In the genomic region with DNA sequence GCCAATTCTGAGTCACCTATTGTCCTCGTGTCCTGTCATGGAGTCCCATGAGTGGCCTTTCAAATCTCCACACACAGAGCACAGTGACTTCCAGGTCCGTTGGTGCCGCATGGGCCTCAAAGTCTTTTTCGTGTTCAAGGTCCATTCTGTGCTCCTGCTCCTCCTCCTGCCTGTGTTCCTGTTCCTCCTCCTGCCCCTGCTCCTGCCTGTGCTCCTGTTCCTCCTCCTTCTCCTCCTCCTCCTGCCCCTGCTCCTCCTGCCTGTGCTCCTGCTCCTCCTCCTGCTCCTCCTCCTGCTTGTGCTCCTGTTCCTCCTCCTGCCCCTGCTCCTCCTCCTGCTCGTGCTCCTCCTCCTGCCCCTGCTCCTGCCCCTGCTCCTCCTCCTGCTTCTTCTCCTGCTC, we compare ENCODE assay signal across 20 mouse cellular contexts. TPM values are rescaled to one million over a fixed set of nuclear protein-coding genes. Genes with fewer than 3 reads are reported as not detected.
DNase-seq lines count a peak whose midpoint lies in the region; ATAC-seq and TF ChIP-seq lines count a peak whose summit lies in the region.
"Had no signal": no experiment of that assay in that cellular context is flagged by ENCODE, and none has a peak within 500 bp of the region (broad histone marks: within the 10 kb centered on the region; RNA-seq: fewer than 3 reads in every experiment).

No protein-coding gene starts in this region.

- no peaks in the 10 kb centered on the region for H3K79me2 ChIP-seq in liver, adult 2 months (ENCODE audit: control insufficient read depth, insufficient read depth, low read length)
- H3K79me2 ChIP-seq in myocyte (ENCODE audit: control insufficient read depth, insufficient read depth), result no peaks in the 10 kb centered on the region

- H3K36me3 ChIP-seq in liver, adult 2 months (ENCODE audit: control insufficient read depth, insufficient read depth, low read length), result no peaks in the 10 kb centered on the region
- no peaks in the 10 kb centered on the region for H3K36me3 ChIP-seq in liver, postnatal 0 days (replicated peaks; ENCODE audit: insufficient read depth, low read length)
- no peaks in the 10 kb centered on the region for H3K36me3 ChIP-seq in intestine, postnatal 0 days (ENCODE audit: control insufficient read depth, insufficient read depth)
- H3K36me3 ChIP-seq in myocyte (ENCODE audit: control insufficient read depth, insufficient read depth), result no peaks in the 10 kb centered on the region
- H3K36me3 ChIP-seq: embryonic facial prominence, embryonic 13.5 days; G1E; heart, embryonic 12.5 days; hindbrain, embryonic 10.5 days had no signal

- TF ChIP-seq POLR2A in liver, adult 2 months (IDR thresholded peaks at IDR 0.05; ENCODE audit: extremely low read depth, insufficient read depth, low read length), result peak; percentile 44; the same call in 1 of the 2 replicates
- TF ChIP-seq POLR2A in myocyte (IDR thresholded peaks at IDR 0.05; ENCODE audit: insufficient read length, low read depth), result peak; percentile 90

- no peak overlapping the region for H3K4me2 ChIP-seq in liver, postnatal 0 days (ENCODE audit: low read depth, low read length)
- no peak overlapping the region for H3K4me2 ChIP-seq in intestine, postnatal 0 days (replicated peaks; ENCODE audit: low read depth)
- H3K4me2 ChIP-seq in myocyte (ENCODE audit: low read depth), result peak overlapping the region; percentile 87
- H3K4me2 ChIP-seq: embryonic facial prominence, embryonic 13.5 days; forebrain, embryonic 13.5 days; heart, embryonic 12.5 days; hindbrain, embryonic 14.5 days had no signal

- no peaks in the 10 kb centered on the region for H3K27me3 ChIP-seq in liver, adult 2 months (ENCODE audit: control insufficient read depth, insufficient read depth, low read length)
- peaks cover 20% of the 10 kb centered on the region for H3K27me3 ChIP-seq in liver, postnatal 0 days (ENCODE audit: insufficient read depth, low read length)
- peaks cover 5% of the 10 kb centered on the region; the same call in 1 of the 2 replicates for H3K27me3 ChIP-seq in intestine, postnatal 0 days (replicated peaks; ENCODE audit: control insufficient read depth, insufficient read depth, low read length)
- H3K27me3 ChIP-seq in myocyte (ENCODE audit: control insufficient read depth, insufficient read depth, insufficient read length), result no peaks in the 10 kb centered on the region

- no peak for TF ChIP-seq EP300 in liver, postnatal 0 days (IDR thresholded peaks at IDR 0.05; ENCODE audit: low read depth)

- TF ChIP-seq CTCF in liver, adult 2 months (IDR thresholded peaks at IDR 0.05; ENCODE audit: low read depth, low read length), result no peak
- TF ChIP-seq CTCF in liver, postnatal 0 days (IDR thresholded peaks at IDR 0.05; ENCODE audit: low read depth), result no peak
- no peak for TF ChIP-seq CTCF in intestine, postnatal 0 days (IDR thresholded peaks at IDR 0.05; ENCODE audit: low read depth)

- no peak for ATAC-seq in liver, postnatal 0 days
- 0 out of 2 replicates have a peak, but pooled peaks have one; percentile 12 for ATAC-seq in intestine, postnatal 0 days
- ATAC-seq: forebrain, embryonic 13.5 days; forebrain, postnatal 0 days had no signal

- WGBS in liver, adult 2 months, result 21% methylated on average over 5 of the region's 5 CpGs
- 56% methylated on average over 5 of the region's 5 CpGs for WGBS in liver, postnatal 0 days (ENCODE audit: insufficient replicate concordance)
- 37% methylated on average over 5 of the region's 5 CpGs for WGBS in intestine, postnatal 0 days

- peak overlapping the region; percentile 44 for H3K4me3 ChIP-seq in liver, adult 2 months (ENCODE audit: insufficient read depth, low read depth, low read length)
- no peak overlapping the region for H3K4me3 ChIP-seq in liver, postnatal 0 days (ENCODE audit: low read depth, low read length)
- H3K4me3 ChIP-seq in intestine, postnatal 0 days (ENCODE audit: low read depth, low read length), result no peak overlapping the region
- H3K4me3 ChIP-seq in myocyte, result peak overlapping the region; percentile 21
- H3K4me3 ChIP-seq: embryonic facial prominence, embryonic 13.5 days; forebrain, embryonic 13.5 days; heart, embryonic 12.5 days; hindbrain, embryonic 10.5 days had no signal

- peak overlapping the region; percentile 47; the same call in 1 of the 2 replicates for H3K27ac ChIP-seq in liver, adult 2 months (replicated peaks; ENCODE audit: insufficient read depth, low read depth, low read length)
- H3K27ac ChIP-seq in liver, postnatal 0 days (ENCODE audit: low read depth), result no peak overlapping the region
- H3K27ac ChIP-seq in intestine, postnatal 0 days (ENCODE audit: low read depth, low read length), result no peak overlapping the region
- H3K27ac ChIP-seq: embryonic facial prominence, embryonic 13.5 days; forebrain, embryonic 13.5 days; hindbrain, embryonic 10.5 days; hindbrain, embryonic 14.5 days had no signal

- no peak overlapping the region for H3ac ChIP-seq in myocyte (ENCODE audit: control insufficient read depth, insufficient read length)

- no peaks in the 10 kb centered on the region for H3K9me3 ChIP-seq in liver, postnatal 0 days (ENCODE audit: low read length)
- no peaks in the 10 kb centered on the region for H3K9me3 ChIP-seq in intestine, postnatal 0 days (ENCODE audit: control insufficient read depth)
- H3K9me3 ChIP-seq: forebrain, embryonic 13.5 days had no signal

- H3K9ac ChIP-seq in liver, adult 2 months (ENCODE audit: low read depth, low read length), result peak overlapping the region; percentile 69
- no peak overlapping the region for H3K9ac ChIP-seq in liver, postnatal 0 days (replicated peaks)
- no peak overlapping the region for H3K9ac ChIP-seq in intestine, postnatal 0 days (ENCODE audit: low read depth, low read length)
- H3K9ac ChIP-seq: embryonic facial prominence, embryonic 13.5 days; forebrain, embryonic 13.5 days; forebrain, postnatal 0 days; heart, embryonic 12.5 days; hindbrain, embryonic 14.5 days had no signal

- peak; percentile 96 for DNase-seq in liver, adult 2 months (ENCODE audit: extremely low read depth, low read depth, low spot score)
- no peak for DNase-seq in liver, postnatal 0 days
- peak; percentile 42 for DNase-seq in induced T-regulatory cell, adult 2 months (ENCODE audit: low read depth)
- DNase-seq in heart, adult 11 months, result no peak
- no peak for DNase-seq in cerebellum, adult 11-12 months
- DNase-seq in B cell, adult 2 months, result no peak
- DNase-seq: adrenal gland, postnatal 10 days; cerebellum, adult 18-20 months; cerebellum, adult 9-11 months; cerebellum, postnatal 36 days; forebrain, postnatal 0 days; gastrocnemius, postnatal 14 days had no signal

- peaks cover 3% of the 10 kb centered on the region; the same call in 1 of the 2 replicates for H3K4me1 ChIP-seq in liver, adult 2 months (ENCODE audit: control insufficient read depth, insufficient read depth, low read length)
- no peaks in the 10 kb centered on the region; the same call in 1 of the 2 replicates for H3K4me1 ChIP-seq in liver, postnatal 0 days (ENCODE audit: insufficient read depth)
- no peaks in the 10 kb centered on the region for H3K4me1 ChIP-seq in intestine, postnatal 0 days (replicated peaks; ENCODE audit: control insufficient read depth, insufficient read depth, low read length)

TF ChIP-seq in myocyte, 11 proteins besides CTCF, POLR2A, EP300 and RAD21:
- TF ChIP-seq TCF3 (IDR thresholded peaks at IDR 0.05; ENCODE audit: insufficient read length, low read depth) (no peak), POLR2AphosphoS2 (IDR thresholded peaks at IDR 0.05; ENCODE audit: insufficient read length, low read depth) (peak; percentile 73)

RNA-seq across cellular contexts. Expression of a gene that starts 11.7 kb away (rescaled TPM):
- 0.60 and 1.4 TPM in 2 replicates for total RNA-seq in liver, adult 2 months (2014; rRNA removed)
- polyA plus RNA-seq in liver, adult 2 months (2012; rRNA removed), result 3.5 and 6.6 TPM in 2 replicates
- polyA plus RNA-seq in liver, postnatal 0 days (2015; fragmentation: Nextera tagmentation; extraction: Ambion mirVana), result 0.08 and 0.20 TPM in 2 replicates
- 0.09 and 0.20 TPM in 2 replicates for polyA plus RNA-seq in intestine, postnatal 0 days (2015; fragmentation: Nextera tagmentation; extraction: Ambion mirVana)
- 0.05 TPM for polyA plus RNA-seq in myocyte (2012; fragmentation: generic; extraction: Trizol)
- total RNA-seq: G1E had no signal
- polyA plus RNA-seq: G1E; heart, embryonic 12.5 days had no signal

RNA-seq across cellular contexts. Expression of a gene that starts 19.5 kb away (rescaled TPM):
- 1.0 and 2.6 TPM in 2 replicates for total RNA-seq in liver, adult 2 months (2014; rRNA removed)
- 2.1 and 2.4 TPM in 2 replicates for polyA plus RNA-seq in liver, adult 2 months (2012; rRNA removed)
- polyA plus RNA-seq in liver, postnatal 0 days (2015; fragmentation: Nextera tagmentation; extraction: Ambion mirVana), result 0.72 and 0.99 TPM in 2 replicates
- 3.2 and 4.2 TPM in 2 replicates for polyA plus RNA-seq in intestine, postnatal 0 days (2015; fragmentation: Nextera tagmentation; extraction: Ambion mirVana)
- polyA plus RNA-seq in myocyte (2012; fragmentation: generic; extraction: Trizol), result 29.6 TPM

RNA-seq across cellular contexts. Expression of a gene that starts 19.7 kb away (rescaled TPM):
- 0.28 and 0.40 TPM in 2 replicates for total RNA-seq in liver, adult 2 months (2014; rRNA removed)
- polyA plus RNA-seq in liver, adult 2 months (2012; rRNA removed), result 1.4 and 1.6 TPM in 2 replicates
- polyA plus RNA-seq in liver, postnatal 0 days (2015; fragmentation: Nextera tagmentation; extraction: Ambion mirVana), result 1.5 and 1.8 TPM in 2 replicates
- 46.7 and 50.4 TPM in 2 replicates for polyA plus RNA-seq in intestine, postnatal 0 days (2015; fragmentation: Nextera tagmentation; extraction: Ambion mirVana)
- polyA plus RNA-seq in myocyte (2012; fragmentation: generic; extraction: Trizol), result 57.8 TPM

RNA-seq across cellular contexts. Expression of a gene that starts 31.4 kb away (rescaled TPM):
- 21.1 and 32.8 TPM in 2 replicates for total RNA-seq in liver, adult 2 months (2014; rRNA removed)
- polyA plus RNA-seq in liver, adult 2 months (2012; rRNA removed), result 73.5 and 76.7 TPM in 2 replicates
- 33.4 and 33.5 TPM in 2 replicates for polyA plus RNA-seq in liver, postnatal 0 days (2015; fragmentation: Nextera tagmentation; extraction: Ambion mirVana)
- 48.0 and 51.0 TPM in 2 replicates for polyA plus RNA-seq in intestine, postnatal 0 days (2015; fragmentation: Nextera tagmentation; extraction: Ambion mirVana)
- polyA plus RNA-seq in myocyte (2012; fragmentation: generic; extraction: Trizol), result 190 TPM

RNA-seq across cellular contexts. Expression of a gene that starts 38.2 kb away (rescaled TPM):
- total RNA-seq in liver, adult 2 months (2014; rRNA removed), result 112 and 185 TPM in 2 replicates
- polyA plus RNA-seq in liver, adult 2 months (2012; rRNA removed), result 384 and 617 TPM in 2 replicates
- polyA plus RNA-seq in liver, postnatal 0 days (2015; fragmentation: Nextera tagmentation; extraction: Ambion mirVana), result 167 and 174 TPM in 2 replicates
- polyA plus RNA-seq in intestine, postnatal 0 days (2015; fragmentation: Nextera tagmentation; extraction: Ambion mirVana), result 261 and 282 TPM in 2 replicates
- polyA plus RNA-seq in myocyte (2012; fragmentation: generic; extraction: Trizol), result 25.7 TPM

Comparison
In these comparisons a context has a peak if more than half of its experiments do, and no peak if none do; other contexts are left out.
1. DNase-seq: peak in liver, adult 2 months (single experiment) and induced T-regulatory cell, adult 2 months (single experiment); none in liver, postnatal 0 days (single experiment), heart, adult 11 months (single experiment), cerebellum, adult 11-12 months (single experiment) and B cell, adult 2 months (0 of 2).
2. H3K4me3 ChIP-seq: peak in liver, adult 2 months (single experiment) and myocyte (single experiment); none in liver, postnatal 0 days (single experiment) and intestine, postnatal 0 days (single experiment).
3. RNA of a gene that starts 19.7 kb away (polyA plus RNA-seq): 57.8 TPM in myocyte (single experiment) and 46.7 to 50.4 TPM in intestine, postnatal 0 days; 1.5 to 1.8 TPM in liver, postnatal 0 days and 1.4 to 1.6 TPM in liver, adult 2 months; every median in the first group is over 10 times any median in the second.